Mouse (Mus musculus) hindbrain, embryonic 16.5 days (tissue): ENCODE data around the gene Mdga1. TPM values are rescaled to one million over a fixed set of nuclear protein-coding genes. Genes with fewer than 3 reads are reported as not detected.
A peak's percentile ranks its signal among the peaks of the same experiment; 100 is the strongest.

Source experiments
- ATAC-seq: fragments of 200-750 bp; cut with Nextera tagmentation; 2 replicates; pipeline ENCODE4 v1.8.0; 2017; ENCODE audit warnings: moderate TSS enrichment, moderate library complexity
- H3K27ac ChIP-seq: fragments of 300-500 bp; sonication (generic); 2 replicates; pipeline ENCODE4 v1.5.1; 2014; ENCODE audit warnings: low read depth, mild to moderate bottlenecking, control low read depth, low read length, moderate library complexity
- H3K27me3 ChIP-seq: fragments of 300-500 bp; sonication (generic); replicated peaks from 2 replicates; pipeline ENCODE4 v1.6.1; 2014; ENCODE audit warnings: low read length; ENCODE audit not compliant: control insufficient read depth, insufficient read depth
- H3K36me3 ChIP-seq: fragments of 300-500 bp; sonication (generic); 2 replicates; pipeline ENCODE4 v1.6.1; 2014; ENCODE audit warnings: mild to moderate bottlenecking, low read length, moderate library complexity, mixed read lengths; ENCODE audit not compliant: control insufficient read depth, insufficient read depth
- H3K4me1 ChIP-seq: fragments of 300-500 bp; sonication (generic); 2 replicates; pipeline ENCODE4 v1.6.1; 2014; ENCODE audit warnings: low read depth, low read length; ENCODE audit not compliant: control insufficient read depth, insufficient read depth
- H3K4me2 ChIP-seq: fragments of 300-500 bp; sonication (generic); 2 replicates; pipeline ENCODE4 v1.6.1; 2014; ENCODE audit warnings: mild to moderate bottlenecking, low read length, control low read depth, moderate library complexity
- H3K4me3 ChIP-seq: fragments of 300-500 bp; sonication (generic); 2 replicates; pipeline ENCODE4 v1.5.1; 2014; ENCODE audit warnings: mild to moderate bottlenecking, low read length, control low read depth, moderate library complexity
- H3K9ac ChIP-seq: fragments of 300-500 bp; sonication (generic); 2 replicates; pipeline ENCODE4 v1.6.1; 2014; ENCODE audit warnings: low read depth, mild to moderate bottlenecking, control low read depth, low read length, moderate library complexity
- H3K9me3 ChIP-seq: fragments of 300-500 bp; sonication (generic); 2 replicates; pipeline ENCODE4 v1.6.1; 2014; ENCODE audit warnings: mild to moderate bottlenecking, low read length, moderate library complexity; ENCODE audit not compliant: control insufficient read depth
- WGBS: fragments of 180-500 bp; shearing (Covaris S2); extraction: QIAGEN DNeasy Blood & Tissue Kit; methylation state at CpG from one replicate; pipeline ENCODE4 v1.1.7; 2014; 5-methylcytosine and 5-hydroxymethylcytosine counted together
- polyA plus RNA-seq: library from polyadenylated mRNA; unstranded; fragments of >200 nt; fragmentation: Nextera tagmentation; extraction: Ambion mirVana; gene quantifications from 2 replicates; pipeline ENCODE4 v1.2.1, GENCODE M21; 2015

Gene Mdga1
- polyA plus RNA-seq, 1 experiment from 2014 or later = 14.0 TPM

GRCm38 (mm10) chr17:29939011-29939410, 30.9 kb downstream of the Mdga1 start:
- Histone ChIP-seq H3K4me2 (no peak overlapping the region), H3K27ac (no peak overlapping the region), H3K27me3 (no peaks in the 10 kb centered on the region), H3K9ac (no peak overlapping the region), H3K9me3 (no peaks in the 10 kb centered on the region), H3K4me1 (no peaks in the 10 kb centered on the region), H3K36me3 (no peaks in the 10 kb centered on the region), H3K4me3 (no peak overlapping the region)
- WGBS = 92% methylated on average over 5 of the region's 5 CpGs
- no peak for ATAC-seq

DNA sequence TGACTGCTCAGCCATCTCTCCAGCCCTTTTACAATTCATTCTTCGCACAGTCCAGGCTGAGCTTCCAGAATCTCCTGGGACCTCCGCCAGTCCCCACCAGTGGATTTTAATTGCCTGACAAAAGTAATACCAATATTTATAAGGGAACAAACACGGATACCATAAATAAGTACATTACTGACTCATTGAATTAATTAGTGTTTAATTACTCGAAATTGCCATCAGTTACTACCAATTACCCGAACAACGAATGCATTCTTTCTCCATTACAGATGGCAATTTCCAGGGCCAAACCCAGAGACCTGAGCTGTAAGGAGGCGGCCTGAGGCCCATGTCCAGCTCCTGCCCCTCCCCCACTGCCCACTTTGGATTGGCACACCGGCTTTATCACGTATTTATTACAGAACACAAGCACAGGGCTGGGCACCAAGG, 32.5 kb downstream of the Mdga1 start:
- Histone ChIP-seq H3K27me3 (no peaks in the 10 kb centered on the region), H3K4me3 (no peak overlapping the region), H3K27ac (no peak overlapping the region), H3K4me2 (no peak overlapping the region), H3K9me3 (no peaks in the 10 kb centered on the region), H3K9ac (no peak overlapping the region), H3K36me3 (no peaks in the 10 kb centered on the region), H3K4me1 (no peaks in the 10 kb centered on the region)
- 62% methylated on average over 9 of the region's 9 CpGs for WGBS
- ATAC-seq = no peak

- Histone ChIP-seq H3K27me3 (no peaks in the 10 kb centered on the region), H3K27ac (no peak overlapping the region), H3K4me3 (no peak overlapping the region), H3K9me3 (no peaks in the 10 kb centered on the region), H3K4me1 (no peaks in the 10 kb centered on the region), H3K36me3 (no peaks in the 10 kb centered on the region), H3K4me2 (no peak overlapping the region), H3K9ac (no peak overlapping the region)
- ATAC-seq = no peak
- 88% methylated on average over 12 of the region's 12 CpGs for WGBS
Observed at GRCm38 (mm10) chr17:29934133-29934851, 35.6 kb downstream of the Mdga1 start.

- Histone ChIP-seq H3K9me3 (no peaks in the 10 kb centered on the region), H3K9ac (no peak overlapping the region), H3K27ac (no peak overlapping the region), H3K4me3 (no peak overlapping the region), H3K4me2 (no peak overlapping the region), H3K4me1 (no peaks in the 10 kb centered on the region; the same call in 1 of the 2 replicates), H3K27me3 (no peaks in the 10 kb centered on the region), H3K36me3 (no peaks in the 10 kb centered on the region)
- no peak for ATAC-seq
- 83% methylated on average over 6 of the region's 6 CpGs for WGBS
Observed at GRCm38 (mm10) chr17:29932753-29933152, 37.1 kb downstream of the Mdga1 start.

DNA sequence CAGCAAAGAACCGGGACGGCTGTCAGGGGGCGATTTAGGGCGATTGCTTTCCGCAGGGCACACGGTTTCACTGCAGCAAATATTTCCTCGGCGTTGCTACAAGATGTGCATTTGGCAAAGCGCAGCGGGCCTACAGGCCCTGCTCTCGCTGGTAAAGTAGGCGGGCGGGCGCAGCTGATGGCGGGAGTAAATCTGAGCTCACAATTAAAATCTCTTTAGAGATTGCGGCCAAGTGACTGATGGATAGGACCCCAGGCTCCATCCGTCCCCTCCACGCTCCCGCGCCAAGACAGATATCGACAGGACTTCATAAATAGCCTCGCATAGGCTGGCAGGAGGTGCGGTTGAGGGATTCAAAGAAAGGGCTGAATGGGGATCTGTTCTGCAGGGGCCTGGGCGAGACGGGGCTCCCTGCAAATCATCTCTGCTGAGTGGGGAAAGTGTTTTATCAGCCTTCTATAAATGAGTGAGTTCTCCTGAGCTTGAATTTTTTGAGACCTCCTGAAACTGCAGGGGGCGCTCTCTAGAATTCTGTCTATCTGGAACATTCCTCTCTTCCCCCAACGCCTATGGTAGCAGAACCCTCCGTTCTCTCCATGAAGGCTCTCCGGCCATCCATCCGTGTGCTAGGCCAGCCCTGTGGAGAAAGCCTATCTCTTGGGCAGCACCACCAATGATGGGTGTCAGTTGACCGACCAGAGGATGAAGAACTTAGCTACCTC, 38.5 kb downstream of the Mdga1 start:
- no peak overlapping the region for H3K27ac ChIP-seq
- H3K9me3 ChIP-seq = no peaks in the 10 kb centered on the region
- no peak overlapping the region for H3K4me3 ChIP-seq
- H3K27me3 ChIP-seq = no peaks in the 10 kb centered on the region
- no peak for ATAC-seq
- 71% methylated on average over 31 of the region's 31 CpGs for WGBS
- no peak overlapping the region for H3K4me2 ChIP-seq
- no peaks in the 10 kb centered on the region for H3K36me3 ChIP-seq
- H3K4me1 ChIP-seq = no peaks in the 10 kb centered on the region; the same call in 1 of the 2 replicates
- H3K9ac ChIP-seq = no peak overlapping the region

DNA sequence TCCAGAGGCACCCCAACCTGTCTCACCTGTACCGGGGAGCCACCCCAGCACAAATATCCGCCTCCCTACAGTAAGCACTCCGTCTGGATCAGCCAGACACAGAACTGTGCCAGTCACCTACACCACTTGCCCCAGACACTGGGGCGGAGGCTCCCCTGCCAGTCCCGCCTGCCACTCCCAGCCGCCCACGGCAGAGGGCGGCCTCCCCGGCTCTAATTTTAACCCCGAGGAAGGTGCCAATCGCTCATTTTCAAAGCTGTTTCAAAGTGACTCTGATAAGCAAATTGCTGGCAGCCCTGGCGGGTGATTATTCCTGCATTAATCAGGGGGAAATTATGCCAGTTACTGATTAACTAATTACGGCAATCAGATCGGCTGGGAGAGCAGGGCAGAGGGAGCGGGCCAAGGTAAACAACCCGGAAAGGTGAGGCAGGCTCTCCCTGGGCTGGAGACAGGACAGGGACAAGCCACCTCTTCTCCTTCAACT, 41.1 kb downstream of the Mdga1 start:
- ATAC-seq = 0 out of 2 replicates have a peak, but pooled peaks have one; percentile 15
- H3K4me2 ChIP-seq = no peak overlapping the region
- no peaks in the 10 kb centered on the region; the same call in 1 of the 2 replicates for H3K4me1 ChIP-seq
- 33% methylated on average over 16 of the region's 16 CpGs for WGBS
- H3K36me3 ChIP-seq = no peaks in the 10 kb centered on the region
- H3K27ac ChIP-seq = no peak overlapping the region
- no peaks in the 10 kb centered on the region for H3K27me3 ChIP-seq
- no peak overlapping the region for H3K4me3 ChIP-seq
- H3K9me3 ChIP-seq = no peaks in the 10 kb centered on the region
- no peak overlapping the region for H3K9ac ChIP-seq

- no peaks in the 10 kb centered on the region for H3K36me3 ChIP-seq
- no peaks in the 10 kb centered on the region for H3K9me3 ChIP-seq
- H3K4me3 ChIP-seq = no peak overlapping the region
- no peaks in the 10 kb centered on the region for H3K27me3 ChIP-seq
- 59% methylated on average over 26 of the region's 26 CpGs for WGBS
- ATAC-seq = no peak
- no peaks in the 10 kb centered on the region; the same call in 1 of the 2 replicates for H3K4me1 ChIP-seq
- H3K27ac ChIP-seq = no peak overlapping the region
- H3K9ac ChIP-seq = no peak overlapping the region
- H3K4me2 ChIP-seq = no peak overlapping the region
Observed at GRCm38 (mm10) chr17:29925608-29926606, 44.0 kb downstream of the Mdga1 start.

DNA sequence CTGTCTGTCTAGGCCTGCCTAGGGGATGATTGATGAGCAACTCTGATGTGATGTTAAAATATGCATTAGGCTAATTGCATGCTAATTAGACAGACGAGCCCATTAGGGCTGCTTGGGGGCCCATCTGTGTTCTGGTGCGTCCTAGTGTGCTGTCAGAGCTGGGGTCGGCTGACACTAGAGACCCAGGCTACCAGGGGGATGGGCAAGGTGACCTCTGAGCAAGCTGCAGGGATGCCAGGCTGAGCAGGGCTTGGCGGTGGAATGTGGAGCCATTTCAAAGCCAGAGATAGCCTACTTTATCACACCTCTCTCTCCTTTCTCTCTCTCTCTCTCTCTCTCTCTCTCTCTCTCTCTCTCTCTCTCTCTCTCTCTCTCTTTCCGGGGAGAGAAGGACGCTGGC, 49.8 kb downstream of the Mdga1 start:
- Histone ChIP-seq H3K27ac (no peak overlapping the region), H3K27me3 (no peaks in the 10 kb centered on the region), H3K4me3 (no peak overlapping the region), H3K9ac (no peak overlapping the region), H3K36me3 (no peaks in the 10 kb centered on the region), H3K4me2 (no peak overlapping the region), H3K4me1 (peaks cover 8% of the 10 kb centered on the region), H3K9me3 (no peaks in the 10 kb centered on the region)
- 32% methylated on average over 6 of the region's 6 CpGs for WGBS
- no peak for ATAC-seq
